Mouse (Mus musculus): ENCODE measurements around the gene Gm20604. TPM values are rescaled to one million over a fixed set of nuclear protein-coding genes. Genes with fewer than 3 reads are reported as not detected.

The Gm20604 gene
- polyA plus RNA-seq, 1 experiment from 2014 or later = 23.8 TPM

- no peaks in the 10 kb centered on the region for H3K36me3 ChIP-seq
- H3K4me3 ChIP-seq = no peak overlapping the region
- H3K4me1 ChIP-seq = 0 out of 2 replicates have a peak, but pooled peaks cover 4% of the 10 kb centered on the region
- ATAC-seq (ENCODE audit: borderline replicate concordance, extremely low read depth, low FRiP score, low TSS enrichment) = no peak
- no peak overlapping the region for H3K4me2 ChIP-seq
- no peaks in the 10 kb centered on the region for H3K9me3 ChIP-seq
- H3K27me3 ChIP-seq = no peaks in the 10 kb centered on the region
- no peak overlapping the region for H3K27ac ChIP-seq
- WGBS = 59% methylated on average over 7 of the region's 7 CpGs
- no peak overlapping the region for H3K9ac ChIP-seq
Observed at GRCm38 (mm10) chr12:102691761-102692160, 66.7 kb downstream of the Gm20604 start.

Other genes starting within 250 kb of the Gm20604 start
- 1.6 and 2.5 TPM in 2 replicates for gene Chga, start 203.7 kb downstream of the Gm20604 start, polyA plus RNA-seq (2015; fragmentation: Nextera tagmentation; extraction: Ambion mirVana)
- 8.0 and 9.6 TPM in 2 replicates for gene Itpk1, start 53.7 kb downstream of the Gm20604 start, polyA plus RNA-seq (2015; fragmentation: Nextera tagmentation; extraction: Ambion mirVana)
- gene Moap1, start 15.0 kb downstream of the Gm20604 start, polyA plus RNA-seq (2015; fragmentation: Nextera tagmentation; extraction: Ambion mirVana) = 27.3 and 27.4 TPM in 2 replicates
- 9.5 and 10.1 TPM in 2 replicates for gene Tmem251, start 14.9 kb downstream of the Gm20604 start, polyA plus RNA-seq (2015; fragmentation: Nextera tagmentation; extraction: Ambion mirVana)
- not detected in 2 replicates for gene Gm28051, start 907 bp downstream of the Gm20604 start, polyA plus RNA-seq (2015; fragmentation: Nextera tagmentation; extraction: Ambion mirVana)
- 29.5 and 31.3 TPM in 2 replicates for gene Gon7, start 869 bp downstream of the Gm20604 start, polyA plus RNA-seq (2015; fragmentation: Nextera tagmentation; extraction: Ambion mirVana)
- gene Ubr7, start 705 bp downstream of the Gm20604 start, polyA plus RNA-seq (2015; fragmentation: Nextera tagmentation; extraction: Ambion mirVana) = 43.1 and 43.3 TPM in 2 replicates
- 18.4 and 20.6 TPM in 2 replicates for gene Btbd7, start 119.8 kb upstream of the Gm20604 start, polyA plus RNA-seq (2015; fragmentation: Nextera tagmentation; extraction: Ambion mirVana)
- gene Cox8c, start 140.6 kb upstream of the Gm20604 start, polyA plus RNA-seq (2015; fragmentation: Nextera tagmentation; extraction: Ambion mirVana) = not detected in 2 replicates
- 0.11 and 0.36 TPM in 2 replicates for gene Unc79, start 190.2 kb upstream of the Gm20604 start, polyA plus RNA-seq (2015; fragmentation: Nextera tagmentation; extraction: Ambion mirVana)

Data from lung, embryonic 15.5 days (tissue).